Mouse (Mus musculus): Measurements from ENCODE around the gene Cdk4.

- TF ChIP-seq CTCF (IDR thresholded peaks at IDR 0.05; ENCODE audit: low read depth, low read length), result no peak
- no peak for TF ChIP-seq EP300 (IDR thresholded peaks at IDR 0.05; ENCODE audit: insufficient read depth, low read depth, low read length)
Measured at GRCm38 (mm10) chr10:127042468-127043115, 20.7 kb upstream of the Cdk4 start.
